27 mouse cellular contexts compared by ENCODE assay signal in the genomic region with DNA sequence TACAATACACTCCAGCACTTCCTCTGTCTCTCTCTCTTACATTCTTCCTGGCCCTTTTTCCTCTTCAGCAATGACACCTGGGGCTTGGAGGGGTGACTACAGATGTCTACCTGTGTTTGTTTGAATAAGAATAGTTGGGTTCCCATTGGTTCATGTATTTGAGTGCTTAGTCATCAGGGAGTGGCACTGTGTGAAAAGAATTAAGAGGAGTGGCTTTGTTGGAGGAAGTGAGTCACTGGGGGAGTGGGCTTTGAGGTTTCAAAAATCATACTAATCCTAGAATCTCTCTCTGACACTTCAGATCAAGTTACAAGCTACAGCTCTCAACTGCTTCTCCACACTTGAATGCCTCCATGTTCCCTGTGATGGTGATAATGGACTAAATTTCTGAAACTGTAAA. TPM values are rescaled to one million over a fixed set of nuclear protein-coding genes. Genes with fewer than 3 reads are reported as not detected.
DNase-seq lines count a peak whose midpoint lies in the region; ATAC-seq lines count a peak whose summit lies in the region.
"Had no signal": no experiment of that assay in that cellular context is flagged by ENCODE, and none has a peak within 500 bp of the region (broad histone marks: within the 10 kb centered on the region; RNA-seq: fewer than 3 reads in every experiment).

No protein-coding gene starts in this region.

- no peak overlapping the region for H3K4me2 ChIP-seq in midbrain, embryonic 11.5 days
- H3K4me2 ChIP-seq: forebrain, embryonic 13.5 days; heart, embryonic 11.5 days; hindbrain, embryonic 12.5 days; limb, embryonic 12.5 days; neural tube, embryonic 12.5 days had no signal

- no peaks in the 10 kb centered on the region for H3K27me3 ChIP-seq in midbrain, embryonic 11.5 days (ENCODE audit: control insufficient read depth, insufficient read depth, low read length)
- H3K27me3 ChIP-seq: forebrain, embryonic 13.5 days; hindbrain, embryonic 12.5 days; limb, embryonic 12.5 days; neural tube, embryonic 12.5 days had no signal

- ATAC-seq in CD4-positive, CD25-positive, alpha-beta regulatory T cell, adult 4 months: peak; percentile 13
- no peak for ATAC-seq in midbrain, embryonic 11.5 days (ENCODE audit: low FRiP score)
- ATAC-seq: forebrain, embryonic 13.5 days; hindbrain, postnatal 0 days; intestine, postnatal 0 days had no signal

- H3K36me3 ChIP-seq in midbrain, embryonic 11.5 days (ENCODE audit: control insufficient read depth, insufficient read depth, low read length): no peaks in the 10 kb centered on the region
- H3K36me3 ChIP-seq: hindbrain, embryonic 12.5 days; limb, embryonic 12.5 days; neural tube, embryonic 12.5 days had no signal

- peak; percentile 68 for DNase-seq in 3T3-L1 (ENCODE audit: low read depth, low spot score)
- peak; percentile 71 for DNase-seq in R1 (ENCODE audit: low read depth, low spot score)
- DNase-seq in naive thymus-derived CD4-positive, alpha-beta T cell, adult 2 months (ENCODE audit: low read depth): peak; percentile 43
- no peak for DNase-seq in cerebellum, adult 18-20 months
- no peak for DNase-seq in midbrain, embryonic 11.5 days (ENCODE audit: low spot score, missing footprints)
- no peak for DNase-seq in kidney, adult 18-20 months
- DNase-seq: adrenal gland, postnatal 36 days; cerebellum, adult 2 months; cerebellum, postnatal 14 days; gastrocnemius, postnatal 25 days; heart, adult 11 months; heart, postnatal 36 days; kidney, postnatal 36 days; lung, postnatal 4 days; midbrain, embryonic 14.5 days; thymus, adult 2 months; thymus, postnatal 4 days had no signal

- H3K9me3 ChIP-seq in midbrain, embryonic 11.5 days (ENCODE audit: control insufficient read depth, low read length): no peaks in the 10 kb centered on the region
- H3K9me3 ChIP-seq: forebrain, embryonic 13.5 days; hindbrain, embryonic 12.5 days; neural tube, embryonic 12.5 days had no signal

- no peak overlapping the region for H3K9ac ChIP-seq in midbrain, embryonic 11.5 days (ENCODE audit: low read length)
- H3K9ac ChIP-seq: forebrain, embryonic 13.5 days; hindbrain, embryonic 12.5 days; limb, embryonic 12.5 days; neural tube, embryonic 12.5 days had no signal

- H3K4me3 ChIP-seq in midbrain, embryonic 11.5 days (ENCODE audit: low read depth, low read length): no peak overlapping the region
- H3K4me3 ChIP-seq: forebrain, embryonic 13.5 days; hindbrain, embryonic 12.5 days; layer of hippocampus, adult 2 months; left cerebral cortex, adult 2 months; limb, embryonic 12.5 days; neural tube, embryonic 12.5 days had no signal

- no peaks in the 10 kb centered on the region for H3K4me1 ChIP-seq in midbrain, embryonic 11.5 days (ENCODE audit: control insufficient read depth, insufficient read depth, low read length)
- H3K4me1 ChIP-seq: forebrain, embryonic 13.5 days; hindbrain, embryonic 12.5 days; limb, embryonic 12.5 days; neural tube, embryonic 12.5 days had no signal

- no peak overlapping the region for H3K27ac ChIP-seq in midbrain, embryonic 11.5 days (ENCODE audit: low read depth, low read length)
- H3K27ac ChIP-seq: forebrain, embryonic 13.5 days; hindbrain, embryonic 12.5 days; hindbrain, postnatal 0 days; layer of hippocampus, adult 2 months; left cerebral cortex, adult 2 months; limb, embryonic 12.5 days; neural tube, embryonic 12.5 days had no signal

RNA-seq across cellular contexts. Expression of a gene that starts 4.6 kb away (rescaled TPM):
- 1,000 to 10,000 TPM; 1,419 to 1,542 TPM for polyA plus RNA-seq in CD4-positive, CD25-positive, alpha-beta regulatory T cell, adult 4 months (2017; shearing (Covaris generic))
- polyA plus RNA-seq in midbrain, embryonic 11.5 days (2014; fragmentation: Nextera tagmentation; extraction: Ambion mirVana): 0.98 and 2.0 TPM in 2 replicates

Comparison
In these comparisons a context has a peak if more than half of its experiments do, and no peak if none do; other contexts are left out.
1. DNase-seq: peak in 3T3-L1 (single experiment), R1 (single experiment) and naive thymus-derived CD4-positive, alpha-beta T cell, adult 2 months (single experiment); none in cerebellum, adult 18-20 months (0 of 2), midbrain, embryonic 11.5 days (single experiment) and kidney, adult 18-20 months (single experiment).
2. RNA of a gene that starts 4.6 kb away (polyA plus RNA-seq): 1,419 to 1,542 TPM in CD4-positive, CD25-positive, alpha-beta regulatory T cell, adult 4 months; 0.98 to 2.0 TPM in midbrain, embryonic 11.5 days; every median in the first group is over 100 times any median in the second.